Mouse (Mus musculus) spleen, adult 2 months (tissue): ENCODE measurements around the gene Ube2q2.

Source experiments
- CTCF ChIP-seq: fragments of 200-500 bp; IDR thresholded peaks from 2 replicates; pipeline ENCODE4 v1.5.1; 2011; ENCODE audit warnings: mild to moderate bottlenecking, inconsistent platforms; ENCODE audit not compliant: insufficient read depth, insufficient read length, insufficient replicate concordance; ENCODE audit errors: extremely low read depth
- POLR2A ChIP-seq: fragments of 200-500 bp; IDR thresholded peaks from 2 replicates; pipeline ENCODE4 v1.6.1; 2011; ENCODE audit warnings: low read depth, low read length, inconsistent platforms

- TF ChIP-seq POLR2A, result no peak
- no peak for TF ChIP-seq CTCF
Measured at GRCm38 (mm10) chr9:55243280-55243679, 94.6 kb downstream of the Ube2q2 start.
